Mouse (Mus musculus) megakaryocyte, embryonic 14.5 days (primary cell): Measurements from ENCODE around the gene Pdia4. TPM values are rescaled to one million over a fixed set of nuclear protein-coding genes. Genes with fewer than 3 reads are reported as not detected.

Experiments used
- H3K27me3 ChIP-seq: replicated peaks from 2 replicates; pipeline ENCODE3; 2012; ENCODE audit warnings: inconsistent platforms
- H3K36me3 ChIP-seq: replicated peaks from 2 replicates; pipeline ENCODE3; 2012; ENCODE audit warnings: low read length, inconsistent platforms, mixed read lengths
- H3K4me1 ChIP-seq: 2 replicates; pipeline ENCODE4 v1.6.1; 2012; ENCODE audit warnings: inconsistent platforms
- H3K4me3 ChIP-seq: replicated peaks from 2 replicates; pipeline ENCODE3; 2012; ENCODE audit warnings: moderate library complexity, mild to moderate bottlenecking, inconsistent platforms
- H3K9me3 ChIP-seq: 2 replicates; pipeline ENCODE4 v1.6.1; 2012; ENCODE audit warnings: inconsistent platforms
- FLI1 ChIP-seq: IDR thresholded peaks from 2 replicates; pipeline ENCODE4 v1.6.1; 2012; ENCODE audit warnings: low read length, inconsistent platforms, mixed read lengths
- GATA1 ChIP-seq: IDR thresholded peaks from 3 replicates; pipeline ENCODE4 v1.6.1; 2012; ENCODE audit warnings: mixed read lengths, low read length, inconsistent platforms, borderline replicate concordance
- polyA plus RNA-seq: library from polyadenylated mRNA; stranded (reverse); fragments of >175 nt; gene quantifications from 2 replicates; pipeline ENCODE4 v1.2.3, GENCODE M21; 2012; ENCODE audit warnings: low replicate concordance; ENCODE audit not compliant: insufficient read depth

Pdia4 gene
- polyA plus RNA-seq, 1 experiment, result 2.8 TPM

DNA sequence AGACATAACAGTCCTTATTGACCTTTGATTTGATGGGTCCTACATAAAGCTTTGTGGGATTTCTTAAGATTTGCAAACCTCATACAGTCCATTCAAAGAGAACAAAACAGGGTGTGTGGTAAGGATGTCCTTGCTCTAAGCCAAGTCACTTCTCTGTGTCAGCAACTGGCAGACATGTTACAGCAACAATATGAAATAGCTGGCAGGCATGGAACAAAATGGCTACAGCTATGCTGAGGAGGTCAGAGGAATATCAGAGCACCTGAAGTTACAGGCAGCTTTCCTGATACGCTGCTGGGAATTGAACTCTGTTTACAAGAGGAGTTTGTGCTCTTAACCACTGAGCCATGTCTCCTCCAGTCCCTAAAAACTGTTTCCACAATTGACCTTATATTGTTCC lies 19.0 kb upstream of the Pdia4 start:
- no peaks in the 10 kb centered on the region for H3K9me3 ChIP-seq
- TF ChIP-seq FLI1 (no peak), GATA1 (no peak)
- no peaks in the 10 kb centered on the region for H3K27me3 ChIP-seq
- H3K4me3 ChIP-seq, result no peak overlapping the region
- H3K36me3 ChIP-seq, result no peaks in the 10 kb centered on the region
- H3K4me1 ChIP-seq, result peaks cover 36% of the 10 kb centered on the region

- H3K4me3 ChIP-seq, result peak within 1 kb of the TSS; percentile 94
- no peaks in the 10 kb centered on the region for H3K9me3 ChIP-seq
- no peak for TF ChIP-seq FLI1
- TF ChIP-seq GATA1, result no peak
Measured at GRCm38 (mm10) chr6:47830104-47831078, 17.2 kb upstream of the Pdia4 start, which contains the start of gene Zfp786. Gene Zfp786 (minus strand): TSS chr6:47830867.

GRCm38 (mm10) chr6:47828950-47829349 lies 15.7 kb upstream of the Pdia4 start:
- H3K4me1 ChIP-seq, result peaks cover 24% of the 10 kb centered on the region

More at GRCm38 (mm10) chr6:47830104-47831078, 17.2 kb upstream of the Pdia4 start, which contains the start of gene Zfp786:
- Histone ChIP-seq H3K4me1 (peaks cover 30% of the 10 kb centered on the region), H3K27me3 (peaks cover 2% of the 10 kb centered on the region), H3K36me3 (no peaks in the 10 kb centered on the region)

GRCm38 (mm10) chr6:47827462-47827861 lies 14.2 kb upstream of the Pdia4 start:
- no peaks in the 10 kb centered on the region for H3K36me3 ChIP-seq
- peaks cover 6% of the 10 kb centered on the region for H3K27me3 ChIP-seq
- peaks cover 31% of the 10 kb centered on the region for H3K4me1 ChIP-seq
- TF ChIP-seq GATA1, result no peak
- no peak for TF ChIP-seq FLI1
- H3K9me3 ChIP-seq, result no peaks in the 10 kb centered on the region
- H3K4me3 ChIP-seq, result no peak overlapping the region

More at GRCm38 (mm10) chr6:47828950-47829349, 15.7 kb upstream of the Pdia4 start:
- H3K36me3 ChIP-seq, result no peaks in the 10 kb centered on the region
- H3K4me3 ChIP-seq, result peak overlapping the region; percentile 10
- H3K9me3 ChIP-seq, result no peaks in the 10 kb centered on the region
- peaks cover 4% of the 10 kb centered on the region for H3K27me3 ChIP-seq
- no peak for TF ChIP-seq GATA1
- no peak for TF ChIP-seq FLI1

DNA sequence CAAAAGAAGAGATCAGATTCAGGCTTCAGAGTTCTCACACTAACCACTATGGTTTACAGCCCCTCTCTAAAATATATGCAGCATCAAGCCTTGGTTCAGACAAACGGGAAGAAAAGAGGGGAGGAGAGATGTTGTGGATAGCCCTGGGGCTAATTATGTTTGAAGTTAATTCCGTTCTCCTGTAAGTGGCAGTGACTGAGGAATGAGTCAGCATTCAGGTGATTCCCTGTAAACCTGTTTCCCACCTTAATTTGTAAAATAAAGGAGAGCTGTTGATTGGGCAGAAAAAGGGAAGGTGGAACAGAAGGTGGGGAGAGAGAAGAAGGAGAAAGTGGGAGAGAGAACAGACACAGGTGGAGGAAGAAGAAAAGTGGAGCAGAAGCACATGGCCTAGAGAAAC lies 11.0 kb upstream of the Pdia4 start:
- Histone ChIP-seq H3K27me3 (peaks cover 16% of the 10 kb centered on the region), H3K9me3 (no peaks in the 10 kb centered on the region), H3K4me3 (no peak overlapping the region), H3K36me3 (no peaks in the 10 kb centered on the region), H3K4me1 (peaks cover 13% of the 10 kb centered on the region)
- TF ChIP-seq GATA1 (no peak), FLI1 (no peak)

- Histone ChIP-seq H3K9me3 (no peaks in the 10 kb centered on the region), H3K27me3 (peaks cover 16% of the 10 kb centered on the region), H3K36me3 (no peaks in the 10 kb centered on the region), H3K4me1 (peaks cover 7% of the 10 kb centered on the region), H3K4me3 (no peak overlapping the region)
- no peak for TF ChIP-seq GATA1
- no peak for TF ChIP-seq FLI1
Measured at GRCm38 (mm10) chr6:47821776-47822175, 8.5 kb upstream of the Pdia4 start.

DNA sequence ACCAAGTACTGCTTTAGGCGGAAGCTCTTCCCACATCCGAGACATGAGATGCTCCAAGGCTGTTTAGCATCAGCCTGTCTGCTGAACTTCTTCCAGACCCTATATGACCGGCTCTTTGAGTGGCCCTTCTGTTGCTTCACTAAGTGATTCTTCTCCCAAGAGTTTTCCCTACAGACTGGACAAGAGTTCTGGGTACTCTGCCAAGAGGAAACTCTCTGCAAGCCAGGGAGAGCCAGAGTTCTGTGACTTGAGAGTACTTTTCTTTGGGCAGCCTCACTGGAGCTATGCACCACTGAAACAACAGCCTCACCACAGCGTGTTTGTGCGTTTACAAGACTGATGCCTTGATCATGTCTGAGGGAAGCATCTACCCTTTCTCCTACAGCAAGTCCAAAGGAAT lies 8.0 kb upstream of the Pdia4 start:
- Histone ChIP-seq H3K4me3 (no peak overlapping the region), H3K9me3 (no peaks in the 10 kb centered on the region), H3K36me3 (no peaks in the 10 kb centered on the region), H3K4me1 (peaks cover 7% of the 10 kb centered on the region), H3K27me3 (peaks cover 16% of the 10 kb centered on the region)
- TF ChIP-seq FLI1, result no peak
- TF ChIP-seq GATA1, result no peak

DNA sequence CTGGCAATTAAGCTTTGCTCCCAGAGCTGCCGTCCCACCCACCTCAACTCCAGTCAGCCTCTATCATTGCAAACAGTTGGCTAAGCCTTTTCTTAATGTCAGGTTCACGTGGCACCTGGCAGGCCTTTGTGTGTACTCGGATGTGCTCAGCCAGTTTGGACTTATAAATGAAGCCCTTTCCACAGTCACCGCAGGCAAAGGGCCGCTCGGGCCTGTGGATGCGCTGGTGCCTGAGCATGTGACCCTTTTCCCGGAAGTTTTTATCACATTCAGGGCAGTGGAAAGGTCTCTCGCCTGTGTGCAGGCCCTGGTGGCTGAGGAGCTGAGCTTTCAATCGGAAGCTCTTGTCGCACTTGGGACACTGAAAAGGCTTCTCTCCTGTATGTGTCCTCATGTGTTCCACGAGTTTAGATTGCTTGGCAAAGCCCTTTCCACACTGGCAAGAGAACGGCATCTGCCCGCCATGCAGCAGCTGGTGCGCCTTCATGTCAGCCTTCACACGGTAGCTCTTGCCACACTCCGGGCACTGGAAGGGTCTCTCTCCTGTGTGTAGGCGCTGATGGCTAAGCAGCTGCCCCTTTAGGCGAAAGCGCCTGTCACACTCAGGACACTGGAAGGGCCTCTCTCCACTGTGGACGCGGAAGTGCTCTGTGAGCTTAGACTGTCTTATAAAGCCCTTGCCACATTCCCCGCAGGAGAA lies 6.5 kb upstream of the Pdia4 start:
- no peak overlapping the region for H3K4me3 ChIP-seq
- H3K4me1 ChIP-seq, result peaks cover 7% of the 10 kb centered on the region
- TF ChIP-seq GATA1 (no peak), FLI1 (no peak)
- H3K9me3 ChIP-seq, result no peaks in the 10 kb centered on the region
- H3K36me3 ChIP-seq, result no peaks in the 10 kb centered on the region
- H3K27me3 ChIP-seq, result peaks cover 13% of the 10 kb centered on the region

GRCm38 (mm10) chr6:47818721-47819120 lies 5.5 kb upstream of the Pdia4 start:
- peaks cover 12% of the 10 kb centered on the region for H3K27me3 ChIP-seq
- no peaks in the 10 kb centered on the region for H3K9me3 ChIP-seq
- no peaks in the 10 kb centered on the region for H3K36me3 ChIP-seq
- peaks cover 12% of the 10 kb centered on the region for H3K4me1 ChIP-seq
- no peak overlapping the region for H3K4me3 ChIP-seq
- TF ChIP-seq GATA1 (no peak), FLI1 (no peak)

DNA sequence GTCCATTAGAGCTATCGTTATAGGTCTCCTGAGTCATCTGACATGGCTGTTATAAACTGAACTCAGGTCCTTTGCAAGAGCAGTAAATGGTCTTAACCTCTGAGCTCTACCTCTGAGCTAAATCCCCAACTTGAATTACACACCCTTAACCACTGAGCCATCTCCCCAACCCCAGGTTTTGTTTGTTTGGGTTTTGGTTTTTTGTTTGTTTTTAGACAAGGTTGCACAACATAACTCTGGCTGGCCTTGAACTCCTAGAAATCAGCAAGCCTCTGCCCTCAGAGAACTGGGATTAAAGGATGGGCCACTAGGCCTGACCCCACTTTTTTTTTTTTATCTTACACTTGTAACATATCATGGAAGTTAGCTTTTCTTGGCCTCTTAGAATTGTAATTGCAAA lies 2.9 kb upstream of the Pdia4 start:
- no peaks in the 10 kb centered on the region for H3K9me3 ChIP-seq
- H3K36me3 ChIP-seq, result no peaks in the 10 kb centered on the region
- H3K27me3 ChIP-seq, result peaks cover 10% of the 10 kb centered on the region
- peaks cover 17% of the 10 kb centered on the region for H3K4me1 ChIP-seq
- no peak overlapping the region for H3K4me3 ChIP-seq
- TF ChIP-seq GATA1 (no peak), FLI1 (no peak)
